Mouse (Mus musculus): ENCODE measurements at regions not wholly inside any gene's neighbourhood (a gene's known extent, or its start where the extent isn't known, plus 50 kb on each side); places are given as distances from the start of the nearest gene placed in this dataset.

- TF ChIP-seq CTCF (IDR thresholded peaks at IDR 0.05; ENCODE audit: low read depth, low read length) (no peak), POLR2A (IDR thresholded peaks at IDR 0.05; ENCODE audit: borderline replicate concordance, low read depth, low read length) (no peak)
Measured at GRCm38 (mm10) chr1:42787240-42787639, 63.8 kb upstream of the Mrps9 start.

Measured in bone marrow macrophage, adult 2 months (primary cell).